Mouse (Mus musculus) adrenal gland, postnatal 36 days (tissue): Measurements from ENCODE around the gene Usp13. TPM values are rescaled to one million over a fixed set of nuclear protein-coding genes. Genes with fewer than 3 reads are reported as not detected.

Experiments
- DNase-seq, 2 experiments: peaks; one replicate each; pipeline ENCODE4 v3.0.0; 2021; ENCODE audit warnings: mixed read lengths in 1 of 2
- long read RNA-seq, 2 experiments: library from polyadenylated mRNA; stranded (forward); transcript quantifications; one replicate each; pipeline ENCODE4 v2.0.0; 2021; ENCODE audit warnings: borderline sequencing depth in 2 of 2
- total RNA-seq, 2 experiments: library from RNA; stranded (reverse); gene quantifications; 2 replicates each; pipeline ENCODE4 v1.2.3; 2021

Gene Usp13
- 1 to 10 TPM; 3.6 to 4.3 TPM for total RNA-seq
- long read RNA-seq, experiment 1, full-length matches to known transcripts = 2 of 3 reads
- long read RNA-seq, experiment 1, partial matches to known transcripts = 0 of 3 reads
- long read RNA-seq, experiment 1, other reads (novel, unspliced or antisense) = 1 of 3 reads
- long read RNA-seq, experiment 2, partial matches to known transcripts = 1 of 1 reads
- long read RNA-seq, experiment 2, other reads (novel, unspliced or antisense) = 0 of 1 reads

DNA sequence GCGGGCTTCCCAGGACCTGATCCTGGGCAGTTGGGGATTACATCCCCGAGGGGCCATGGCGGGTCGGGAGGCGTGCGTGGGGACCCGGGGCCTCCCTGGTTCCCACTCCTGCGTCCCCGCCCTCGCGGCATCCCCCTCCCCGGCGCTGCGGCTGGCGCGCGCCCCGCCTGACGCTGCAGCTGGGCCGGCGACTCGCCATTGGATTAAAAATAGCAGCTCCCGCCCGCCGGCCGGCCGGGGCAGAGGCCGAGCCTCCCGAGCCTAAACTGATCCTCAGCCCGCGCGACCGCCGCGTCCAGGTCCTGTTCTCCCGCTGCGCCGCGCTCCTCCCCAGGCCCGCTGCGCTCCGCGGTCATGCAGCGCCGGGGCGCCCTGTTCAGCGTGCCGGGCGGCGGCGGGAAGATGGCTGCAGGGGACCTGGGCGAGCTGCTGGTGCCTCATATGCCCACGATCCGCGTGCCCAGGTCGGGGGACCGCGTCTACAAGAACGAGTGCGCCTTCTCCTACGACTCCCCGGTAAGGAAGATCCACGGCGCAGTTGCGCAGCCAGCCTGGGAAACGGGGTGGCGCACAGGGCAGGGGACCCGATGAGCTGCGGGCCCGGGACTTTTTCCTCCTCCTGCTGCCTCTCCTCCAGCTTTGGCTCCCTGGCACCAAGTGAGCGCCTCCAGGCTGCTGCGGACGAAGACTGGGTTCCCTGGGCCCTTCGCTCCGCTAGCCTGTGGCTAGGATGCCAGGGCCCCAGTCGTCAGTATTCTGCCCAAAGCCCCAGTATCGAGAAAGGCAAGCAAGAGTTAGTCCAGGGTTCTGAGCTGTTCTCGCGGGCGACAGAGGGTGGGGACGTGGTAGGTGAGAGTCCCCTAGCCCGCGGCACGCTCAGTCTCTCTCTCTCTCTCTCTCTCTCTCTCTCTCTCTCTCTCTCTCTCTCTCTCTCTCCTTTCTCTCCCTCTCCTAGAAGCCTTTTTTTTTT is at the start of gene Usp13:
Gene Usp13, plus strand, starts transcription at position 190 of the 970 bp plus-strand sequence.
- peak; percentile 85 to 87 for DNase-seq

- DNase-seq = no peak
These were observed 46.6 kb upstream of the Usp13 start for GRCm38 (mm10) chr3:32770781-32771180.

- no peak for DNase-seq
These were observed 367 bp upstream of the Usp13 start for GRCm38 (mm10) chr3:32817001-32817356.

GRCm38 (mm10) chr3:32818327-32818900 is 1.1 kb downstream of the Usp13 start:
- peak; percentile 24 to 40 for DNase-seq

DNA sequence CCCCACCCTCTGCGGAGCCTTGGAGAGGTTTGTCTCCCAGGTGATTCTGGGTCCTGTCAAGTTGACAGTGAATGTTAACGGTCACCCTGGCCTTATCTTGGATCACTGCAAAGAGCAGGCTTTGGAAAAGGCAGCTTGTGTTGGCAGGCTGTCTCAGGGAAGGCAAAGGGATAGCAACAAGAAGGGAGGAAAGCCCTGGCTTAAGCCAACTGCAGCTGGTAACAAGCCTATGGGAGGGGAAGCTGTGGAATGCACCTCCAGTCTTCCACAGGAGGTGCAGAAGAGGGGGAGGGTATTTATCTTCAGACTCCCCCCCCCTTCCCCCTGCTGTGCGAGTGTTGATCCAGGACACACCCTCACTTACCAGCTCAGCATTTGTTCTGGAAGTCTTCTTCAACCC is 5.3 kb downstream of the Usp13 start:
- no peak for DNase-seq

GRCm38 (mm10) chr3:32824923-32825322 is 7.6 kb downstream of the Usp13 start:
- DNase-seq = no peak

DNA sequence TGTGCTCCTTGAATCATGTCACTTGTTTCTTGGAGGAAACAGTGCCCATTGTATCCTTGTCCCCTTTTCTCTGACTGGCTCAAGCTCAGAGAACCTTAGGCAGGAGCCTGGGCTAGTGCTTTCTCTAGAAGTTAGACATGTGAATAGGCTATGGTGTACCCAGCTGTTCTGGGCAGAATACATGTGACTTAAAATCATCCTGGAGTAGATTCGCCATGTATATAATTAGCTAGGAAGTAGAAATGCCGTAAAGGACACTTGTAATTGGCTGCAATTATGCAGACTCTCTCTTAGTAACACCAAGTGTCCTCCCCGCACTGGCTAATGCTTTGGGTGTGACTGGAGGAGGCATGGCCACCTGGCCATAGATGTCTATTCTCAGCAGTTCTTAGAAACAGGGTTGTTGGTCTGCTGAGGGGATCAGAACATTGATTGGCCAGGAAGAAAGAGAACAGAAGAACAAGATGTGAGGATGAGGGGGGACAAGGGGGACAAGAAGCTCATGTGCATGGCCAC is 8.7 kb downstream of the Usp13 start:
- DNase-seq = no peak

GRCm38 (mm10) chr3:32826701-32827100 is 9.4 kb downstream of the Usp13 start:
- no peak for DNase-seq

GRCm38 (mm10) chr3:32833871-32834270 is 16.5 kb downstream of the Usp13 start:
- no peak for DNase-seq

GRCm38 (mm10) chr3:32837847-32838246 is 20.5 kb downstream of the Usp13 start:
- DNase-seq = no peak

- DNase-seq = no peak
These were observed 39.2 kb downstream of the Usp13 start for GRCm38 (mm10) chr3:32856362-32857107.

DNA sequence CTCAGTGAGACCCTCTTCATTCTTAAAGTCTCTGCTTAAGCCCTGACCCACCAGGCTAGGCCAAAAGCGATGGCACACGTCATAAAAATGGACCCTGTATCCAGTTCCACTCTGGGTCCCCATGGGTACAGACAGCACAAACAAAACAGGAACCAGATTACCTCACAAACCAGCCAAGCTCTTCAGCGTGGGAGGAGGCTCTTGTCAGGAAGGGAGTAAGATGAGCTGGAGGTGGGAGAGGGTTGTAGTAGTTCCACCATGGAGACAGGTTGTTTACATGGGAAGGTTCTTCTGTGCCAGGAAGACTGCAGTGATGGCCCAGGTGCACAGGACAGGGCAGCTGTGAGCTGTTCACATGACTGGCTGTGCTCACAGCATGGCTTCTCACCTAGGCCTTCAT is 53.7 kb downstream of the Usp13 start:
- DNase-seq = no peak

- no peak for DNase-seq
These were observed 69.0 kb downstream of the Usp13 start for GRCm38 (mm10) chr3:32886386-32886785.

DNA sequence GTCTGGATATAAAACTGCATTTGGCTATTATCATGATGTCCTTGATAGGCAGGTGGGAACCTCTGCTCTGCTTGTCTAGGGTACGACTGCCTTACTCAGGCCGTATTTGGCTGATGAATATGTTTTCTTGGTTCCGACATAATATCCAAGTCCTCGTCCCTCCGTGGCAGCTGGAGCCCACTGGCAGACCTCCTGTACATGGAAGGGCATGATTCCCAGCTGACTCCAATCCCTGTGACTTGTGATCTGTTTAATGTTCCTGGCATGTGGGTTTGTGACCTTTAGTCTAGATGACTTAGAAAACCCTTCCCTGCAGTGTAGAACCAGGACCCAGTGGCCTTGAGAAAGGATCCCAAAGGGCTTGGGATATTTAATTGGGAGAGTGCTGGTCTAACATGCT is 71.5 kb downstream of the Usp13 start:
- DNase-seq = no peak

DNA sequence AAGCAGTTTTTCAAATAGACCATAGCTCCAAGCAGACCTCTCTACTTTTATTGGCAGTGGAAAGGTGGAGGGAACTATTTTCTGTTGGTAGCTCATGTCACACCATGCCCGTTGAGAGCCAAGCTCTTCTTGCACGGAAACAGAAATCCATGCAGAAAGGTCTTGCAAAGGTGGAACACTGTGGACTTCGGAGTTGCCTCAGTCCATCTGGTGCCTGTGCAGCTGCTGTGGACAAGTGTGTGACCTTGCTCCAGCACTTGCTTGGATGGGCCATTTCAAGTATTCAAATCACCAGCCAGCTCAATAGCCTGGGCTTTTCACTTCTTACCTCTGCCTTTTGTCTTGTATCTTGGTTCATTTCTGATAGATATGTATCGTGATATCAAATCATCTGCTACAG is 72.8 kb downstream of the Usp13 start:
- no peak for DNase-seq

- DNase-seq = no peak
These were observed 86.1 kb downstream of the Usp13 start for GRCm38 (mm10) chr3:32903462-32903861.

GRCm38 (mm10) chr3:32904599-32904998 is 87.3 kb downstream of the Usp13 start:
- no peak for DNase-seq

- peak; percentile 17 to 22 for DNase-seq
These were observed 88.8 kb downstream of the Usp13 start for GRCm38 (mm10) chr3:32905850-32906779.

GRCm38 (mm10) chr3:32908400-32908799 is 91.1 kb downstream of the Usp13 start:
- no peak for DNase-seq

DNA sequence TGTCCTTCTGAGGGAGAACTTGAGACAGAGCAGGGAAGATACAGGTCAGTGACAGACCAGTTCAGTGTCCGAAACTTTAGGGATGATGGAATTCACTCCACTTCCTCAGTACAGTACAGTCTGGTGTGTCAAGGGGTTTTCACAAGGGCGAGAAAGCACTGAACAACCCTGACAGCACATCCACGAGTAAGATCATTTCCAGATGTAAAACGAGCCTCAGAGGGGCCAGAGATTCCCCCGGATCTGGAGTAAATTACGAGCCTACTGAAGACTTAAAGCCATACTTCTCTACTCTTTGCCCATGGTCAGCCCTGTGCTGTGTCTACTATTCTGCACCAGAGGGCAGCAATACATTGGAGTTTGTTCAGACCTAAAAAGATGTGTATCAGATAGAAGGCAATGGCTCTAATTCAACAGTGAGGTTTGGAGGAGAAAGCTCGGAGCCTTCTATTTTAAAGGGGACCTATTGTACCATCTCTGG is 92.8 kb downstream of the Usp13 start:
- DNase-seq = no peak

GRCm38 (mm10) chr3:32924168-32924567 is 106.8 kb downstream of the Usp13 start:
- no peak for DNase-seq
